Comparison of ENCODE assay signal across 8 mouse cellular contexts in the genomic region with DNA sequence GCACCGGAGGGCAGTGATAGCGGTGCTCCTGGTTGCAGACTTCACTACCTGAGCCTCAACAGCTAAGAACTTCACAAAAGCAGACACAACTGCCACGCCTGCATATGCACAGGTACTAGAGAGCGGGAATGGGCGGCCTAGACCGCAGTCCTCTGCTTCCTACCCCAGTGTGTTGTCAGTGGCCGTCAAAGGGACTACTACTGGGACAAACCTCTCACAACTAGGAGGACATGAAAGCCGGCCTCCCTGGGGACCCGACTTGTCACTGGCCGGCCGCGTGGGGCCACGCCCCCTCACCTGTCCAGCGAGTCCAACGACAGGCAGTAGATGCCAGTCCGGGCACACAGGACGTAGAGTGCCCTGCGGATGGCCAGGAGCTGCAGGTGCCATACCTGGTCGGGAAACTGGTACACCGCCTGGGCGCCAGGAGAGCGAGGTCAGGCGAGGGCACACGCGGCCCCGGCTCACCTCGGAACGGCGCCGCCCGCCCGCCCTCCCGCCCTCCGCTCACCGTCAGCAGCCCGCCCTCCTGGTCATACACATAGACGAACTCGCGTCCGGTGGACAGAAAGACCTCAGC. TPM values are rescaled to one million over a fixed set of nuclear protein-coding genes. Genes with fewer than 3 reads are reported as not detected.
DNase-seq lines count a peak whose midpoint lies in the region; ATAC-seq and TF ChIP-seq lines count a peak whose summit lies in the region.

No protein-coding gene starts in this region.

- TF ChIP-seq CTCF in intestine, postnatal 0 days (IDR thresholded peaks at IDR 0.05; ENCODE audit: low read depth): no peak

- peaks cover 74% of the 10 kb centered on the region for H3K36me3 ChIP-seq in forebrain, embryonic 14.5 days (ENCODE audit: control insufficient read depth, insufficient read depth, low read length)
- H3K36me3 ChIP-seq in intestine, postnatal 0 days (ENCODE audit: control insufficient read depth, insufficient read depth): peaks cover 72% of the 10 kb centered on the region
- peaks cover 74% of the 10 kb centered on the region for H3K36me3 ChIP-seq in neural tube, embryonic 13.5 days

- H3K9me3 ChIP-seq in forebrain, embryonic 14.5 days (replicated peaks; ENCODE audit: control insufficient read depth, low read length): no peaks in the 10 kb centered on the region
- H3K9me3 ChIP-seq in intestine, postnatal 0 days (ENCODE audit: control insufficient read depth): no peaks in the 10 kb centered on the region
- no peaks in the 10 kb centered on the region for H3K9me3 ChIP-seq in neural tube, embryonic 13.5 days

- H3K4me1 ChIP-seq in brown adipose tissue, adult 24 weeks (ENCODE audit: control insufficient read depth, insufficient read depth, insufficient read length, low read length): 0 out of 2 replicates have a peak, but pooled peaks cover 3% of the 10 kb centered on the region
- H3K4me1 ChIP-seq in forebrain, embryonic 14.5 days (ENCODE audit: control insufficient read depth, insufficient read depth, low read length): peaks cover 9% of the 10 kb centered on the region
- H3K4me1 ChIP-seq in intestine, postnatal 0 days (replicated peaks; ENCODE audit: control insufficient read depth, insufficient read depth, low read length): 0 out of 2 replicates have a peak, but pooled peaks cover 3% of the 10 kb centered on the region
- H3K4me1 ChIP-seq in neural tube, embryonic 13.5 days (replicated peaks): peaks cover 32% of the 10 kb centered on the region

- H3K27me3 ChIP-seq in forebrain, embryonic 14.5 days (replicated peaks; ENCODE audit: control insufficient read depth, insufficient read depth, low read length): no peaks in the 10 kb centered on the region
- H3K27me3 ChIP-seq in intestine, postnatal 0 days (replicated peaks; ENCODE audit: control insufficient read depth, insufficient read depth, low read length): no peaks in the 10 kb centered on the region
- H3K27me3 ChIP-seq in neural tube, embryonic 13.5 days: no peaks in the 10 kb centered on the region

- WGBS in forebrain, embryonic 14.5 days: 4% methylated on average over 40 of the region's 40 CpGs
- WGBS in intestine, postnatal 0 days: 1% methylated on average over 39 of the region's 40 CpGs
- WGBS in neural tube, embryonic 13.5 days: 4% methylated on average over 40 of the region's 40 CpGs

- peak overlapping the region; percentile 77 for H3K4me3 ChIP-seq in brown adipose tissue, adult 24 weeks (ENCODE audit: insufficient read depth, low read depth, low read length)
- H3K4me3 ChIP-seq in forebrain, embryonic 14.5 days (ENCODE audit: low read depth, low read length): peak overlapping the region; percentile 71
- H3K4me3 ChIP-seq in intestine, postnatal 0 days (ENCODE audit: low read depth, low read length): peak overlapping the region; percentile 71
- H3K4me3 ChIP-seq in neural tube, embryonic 13.5 days: peak overlapping the region; percentile 88

- peak overlapping the region; percentile 96 for H3K4me2 ChIP-seq in forebrain, embryonic 14.5 days (ENCODE audit: low read length)
- peak overlapping the region; percentile 95 for H3K4me2 ChIP-seq in intestine, postnatal 0 days (replicated peaks; ENCODE audit: low read depth)
- H3K4me2 ChIP-seq in neural tube, embryonic 13.5 days: peak overlapping the region; percentile 95

- H3K27ac ChIP-seq in brown adipose tissue, adult 24 weeks (replicated peaks; ENCODE audit: low read depth, low read length): no peak overlapping the region; the same call in 1 of the 2 replicates
- H3K27ac ChIP-seq in forebrain, embryonic 14.5 days (ENCODE audit: low read depth, low read length): peak overlapping the region; percentile 76; the same call in 1 of the 2 replicates
- no peak overlapping the region for H3K27ac ChIP-seq in intestine, postnatal 0 days (ENCODE audit: low read depth, low read length)
- peak overlapping the region; percentile 83 for H3K27ac ChIP-seq in neural tube, embryonic 13.5 days (replicated peaks)

- ATAC-seq in forebrain, embryonic 14.5 days: peak; percentile 42
- ATAC-seq in intestine, postnatal 0 days: peak; percentile 51
- peak; percentile 59 for ATAC-seq in neural tube, embryonic 13.5 days (ENCODE audit: low read depth)

- peak overlapping the region; percentile 83 for H3K9ac ChIP-seq in forebrain, embryonic 14.5 days (ENCODE audit: low read length)
- peak overlapping the region; percentile 48 for H3K9ac ChIP-seq in intestine, postnatal 0 days (ENCODE audit: low read depth, low read length)
- H3K9ac ChIP-seq in neural tube, embryonic 13.5 days: peak overlapping the region; percentile 87

- DNase-seq in embryo, embryonic 10 days (ENCODE audit: low spot score): peak; percentile 46
- no peak for DNase-seq in embryo, embryonic 9.5 days (ENCODE audit: extremely low spot score)
- peak; percentile 22 for DNase-seq in forebrain, embryonic 14.5 days (ENCODE audit: low spot score)
- DNase-seq in lung, adult 18-20 months: peak; percentile 66 to 76
- no peak for DNase-seq in layer of hippocampus, postnatal 14 days (ENCODE audit: low spot score in 2 of 2)

RNA-seq across cellular contexts. Expression of a gene that starts 0.4 kb away (rescaled TPM):
- polyA plus RNA-seq in brown adipose tissue, adult 24 weeks (2012; ENCODE audit: insufficient read depth, insufficient read length, missing spikeins): 6.2 and 7.3 TPM in 2 replicates
- polyA plus RNA-seq in forebrain, embryonic 14.5 days (2014; fragmentation: Nextera tagmentation; extraction: Ambion mirVana): 51.7 and 71.1 TPM in 2 replicates
- polyA plus RNA-seq in intestine, postnatal 0 days (2015; fragmentation: Nextera tagmentation; extraction: Ambion mirVana): 9.7 and 11.7 TPM in 2 replicates
- 53.9 and 59.7 TPM in 2 replicates for polyA plus RNA-seq in neural tube, embryonic 13.5 days (2015; fragmentation: Nextera tagmentation; extraction: Ambion mirVana)
- 10 to 100 TPM; 31.9 to 38.1 TPM for total RNA-seq in layer of hippocampus, postnatal 14 days (2021)

RNA-seq across cellular contexts. Expression of a gene that starts 16.8 kb away (rescaled TPM):
- not detected in 2 replicates for polyA plus RNA-seq in brown adipose tissue, adult 24 weeks (2012; ENCODE audit: insufficient read depth, insufficient read length, missing spikeins)
- polyA plus RNA-seq in forebrain, embryonic 14.5 days (2014; fragmentation: Nextera tagmentation; extraction: Ambion mirVana): 0.75 and 1.4 TPM in 2 replicates
- polyA plus RNA-seq in intestine, postnatal 0 days (2015; fragmentation: Nextera tagmentation; extraction: Ambion mirVana): 0.14 and 0.16 TPM in 2 replicates
- 1.3 and 1.5 TPM in 2 replicates for polyA plus RNA-seq in neural tube, embryonic 13.5 days (2015; fragmentation: Nextera tagmentation; extraction: Ambion mirVana)
- total RNA-seq in layer of hippocampus, postnatal 14 days (2021): under 1 TPM; 0.48 to 0.67 TPM

RNA-seq across cellular contexts. Expression of a gene that starts 29.8 kb away (rescaled TPM):
- polyA plus RNA-seq in brown adipose tissue, adult 24 weeks (2012; ENCODE audit: insufficient read depth, insufficient read length, missing spikeins): 325 and 418 TPM in 2 replicates
- 3,852 and 3,863 TPM in 2 replicates for polyA plus RNA-seq in forebrain, embryonic 14.5 days (2014; fragmentation: Nextera tagmentation; extraction: Ambion mirVana)
- polyA plus RNA-seq in intestine, postnatal 0 days (2015; fragmentation: Nextera tagmentation; extraction: Ambion mirVana): 1,513 and 1,605 TPM in 2 replicates
- polyA plus RNA-seq in neural tube, embryonic 13.5 days (2015; fragmentation: Nextera tagmentation; extraction: Ambion mirVana): 3,932 and 3,979 TPM in 2 replicates
- 1,000 to 10,000 TPM; 1,835 to 1,925 TPM for total RNA-seq in layer of hippocampus, postnatal 14 days (2021)

RNA-seq across cellular contexts. Expression of a gene that starts 59.4 kb away (rescaled TPM):
- polyA plus RNA-seq in brown adipose tissue, adult 24 weeks (2012; ENCODE audit: insufficient read depth, insufficient read length, missing spikeins): 27.2 and 35.9 TPM in 2 replicates
- 29.9 and 30.8 TPM in 2 replicates for polyA plus RNA-seq in forebrain, embryonic 14.5 days (2014; fragmentation: Nextera tagmentation; extraction: Ambion mirVana)
- polyA plus RNA-seq in intestine, postnatal 0 days (2015; fragmentation: Nextera tagmentation; extraction: Ambion mirVana): 15.6 and 16.3 TPM in 2 replicates
- polyA plus RNA-seq in neural tube, embryonic 13.5 days (2015; fragmentation: Nextera tagmentation; extraction: Ambion mirVana): 33.5 and 33.8 TPM in 2 replicates
- 10 to 100 TPM; 64.4 to 65.6 TPM for total RNA-seq in layer of hippocampus, postnatal 14 days (2021)

Comparison
In these comparisons a context has a peak if more than half of its experiments do, and no peak if none do; other contexts are left out.
1. DNase-seq: peak in embryo, embryonic 10 days (single experiment), forebrain, embryonic 14.5 days (single experiment) and lung, adult 18-20 months (2 of 2); none in embryo, embryonic 9.5 days (single experiment) and layer of hippocampus, postnatal 14 days (0 of 2).
2. H3K27ac ChIP-seq: peak in forebrain, embryonic 14.5 days (single experiment) and neural tube, embryonic 13.5 days (single experiment); none in brown adipose tissue, adult 24 weeks (single experiment) and intestine, postnatal 0 days (single experiment).
3. Peak in every context shown above with its lines, with median percentiles within 50 percentile points of each other: H3K4me3 ChIP-seq, ATAC-seq, H3K4me2 ChIP-seq and H3K9ac ChIP-seq.